In genomic region chr11:40754664-40755107, GRCm38 (mm10) we compare ENCODE assay signal across 8 mouse cellular contexts. TPM values are rescaled to one million over a fixed set of nuclear protein-coding genes. Genes with fewer than 3 reads are reported as not detected.
DNase-seq lines count a peak whose midpoint lies in the region; ATAC-seq and TF ChIP-seq lines count a peak whose summit lies in the region.

No protein-coding gene starts in this region.

- peak overlapping the region; percentile 55 for H3K27ac ChIP-seq in bone marrow, adult 2 months (ENCODE audit: control insufficient read depth, insufficient read depth, low read depth, low read length, poor library complexity)
- peak overlapping the region; percentile 39; the same call in 1 of the 2 replicates for H3K27ac ChIP-seq in hindbrain, embryonic 11.5 days (ENCODE audit: low read depth, low read length)

- H3K36me3 ChIP-seq in hindbrain, embryonic 11.5 days (ENCODE audit: control insufficient read depth, insufficient read depth, low read length): no peaks in the 10 kb centered on the region

- H3K4me3 ChIP-seq in lung, adult 2 months (replicated peaks; ENCODE audit: extremely low read depth, low read depth, low read length): peak overlapping the region; percentile 81
- H3K4me3 ChIP-seq in bone marrow, adult 2 months (replicated peaks; ENCODE audit: control insufficient read depth, low read depth, low read length): peak overlapping the region; percentile 81
- peak overlapping the region; percentile 74 for H3K4me3 ChIP-seq in hindbrain, embryonic 11.5 days (ENCODE audit: low read depth, low read length)

- TF ChIP-seq POLR2A in lung, adult 2 months (IDR thresholded peaks at IDR 0.05; ENCODE audit: borderline replicate concordance, extremely low read depth, low read depth, low read length): no peak
- TF ChIP-seq POLR2A in bone marrow, adult 2 months (IDR thresholded peaks at IDR 0.05; ENCODE audit: borderline replicate concordance, control insufficient read depth, low read depth, low read length): no peak

- peak overlapping the region; percentile 78 for H3K9ac ChIP-seq in hindbrain, embryonic 11.5 days (ENCODE audit: low read depth, low read length)

- DNase-seq in lung, adult 2 months: no peak
- no peak for DNase-seq in lung, postnatal 10 days
- DNase-seq in hindbrain, embryonic 11.5 days (ENCODE audit: low spot score): no peak
- no peak for DNase-seq in yolk sac, embryonic 10.5 days (ENCODE audit: low spot score)
- DNase-seq in gastrocnemius, adult 18-20 months (ENCODE audit: low spot score): no peak
- no peak for DNase-seq in adrenal gland, adult (ENCODE audit: inconsistent age in 2 of 2, low spot score in 1 of 2)

- WGBS in lung, adult 2 months: 1% methylated on average over 19 of the region's 19 CpGs
- WGBS in bone marrow, adult 2 months: under 1% methylated on average over 19 of the region's 19 CpGs
- WGBS in hindbrain, embryonic 11.5 days: 3% methylated on average over 19 of the region's 19 CpGs

- H3K9me3 ChIP-seq in hindbrain, embryonic 11.5 days (ENCODE audit: control insufficient read depth, low read length): no peaks in the 10 kb centered on the region

- H3K4me1 ChIP-seq in lung, adult 2 months (ENCODE audit: control insufficient read depth, insufficient read depth, low read length): no peaks in the 10 kb centered on the region; the same call in 1 of the 2 replicates
- H3K4me1 ChIP-seq in bone marrow, adult 2 months (ENCODE audit: control insufficient read depth, insufficient read depth, low read length): no peaks in the 10 kb centered on the region; the same call in 1 of the 2 replicates
- H3K4me1 ChIP-seq in hindbrain, embryonic 11.5 days (replicated peaks; ENCODE audit: control insufficient read depth, insufficient read depth, low read length): no peaks in the 10 kb centered on the region

- H3K27me3 ChIP-seq in hindbrain, embryonic 11.5 days (ENCODE audit: control insufficient read depth, insufficient read depth, low read length): no peaks in the 10 kb centered on the region

- peak overlapping the region; percentile 67 for H3K4me2 ChIP-seq in hindbrain, embryonic 11.5 days (replicated peaks; ENCODE audit: low read depth, low read length)

- TF ChIP-seq CTCF in lung, adult 2 months (IDR thresholded peaks at IDR 0.05; ENCODE audit: insufficient read depth, low read length): no peak
- TF ChIP-seq CTCF in bone marrow, adult 2 months (IDR thresholded peaks at IDR 0.05; ENCODE audit: control insufficient read depth, insufficient read depth, low read length): no peak

- no peak for ATAC-seq in hindbrain, embryonic 11.5 days (ENCODE audit: low FRiP score)
- peak; percentile 30 for ATAC-seq in megakaryocyte progenitor cell, adult 5-6 weeks (replicated peaks; ENCODE audit: poor library complexity)

RNA-seq across cellular contexts. Expression of gene Ccng1, which starts 0.4 kb away (rescaled TPM):
- 11.5 and 19.8 TPM in 2 replicates for polyA plus RNA-seq in lung, adult 2 months (2012; rRNA removed)
- polyA plus RNA-seq in bone marrow, adult 2 months (2011; ENCODE audit: insufficient read depth, insufficient read length, low replicate concordance, missing spikeins): 8.0 and 29.8 TPM in 2 replicates
- polyA plus RNA-seq in hindbrain, embryonic 11.5 days (2014; fragmentation: Nextera tagmentation; extraction: Ambion mirVana): 48.9 and 51.4 TPM in 2 replicates
- 81.6 and 91.3 TPM in 2 replicates for total RNA-seq in megakaryocyte progenitor cell, adult 5-6 weeks (2015)
- 53.9 and 61.4 TPM in 2 replicates for total RNA-seq in megakaryocyte progenitor cell, adult 5-6 weeks (2017)
- total RNA-seq in gastrocnemius, adult 18-20 months (2021): 100 to 1,000 TPM; 650 to 668 TPM

RNA-seq across cellular contexts. Expression of gene Nudcd2, which starts 21.2 kb away (rescaled TPM):
- 6.7 and 8.4 TPM in 2 replicates for polyA plus RNA-seq in lung, adult 2 months (2012; rRNA removed)
- polyA plus RNA-seq in bone marrow, adult 2 months (2011; ENCODE audit: insufficient read depth, insufficient read length, low replicate concordance, missing spikeins): 24.6 and 38.7 TPM in 2 replicates
- polyA plus RNA-seq in hindbrain, embryonic 11.5 days (2014; fragmentation: Nextera tagmentation; extraction: Ambion mirVana): 184 and 196 TPM in 2 replicates
- 122 and 135 TPM in 2 replicates for total RNA-seq in megakaryocyte progenitor cell, adult 5-6 weeks (2015)
- 201 and 209 TPM in 2 replicates for total RNA-seq in megakaryocyte progenitor cell, adult 5-6 weeks (2017)
- 10 to 100 TPM; 10.1 to 13.4 TPM for total RNA-seq in gastrocnemius, adult 18-20 months (2021)

RNA-seq across cellular contexts. Expression of gene Hmmr, which starts 21.5 kb away (rescaled TPM):
- 0.33 and 0.71 TPM in 2 replicates for polyA plus RNA-seq in lung, adult 2 months (2012; rRNA removed)
- 23.2 and 23.5 TPM in 2 replicates for polyA plus RNA-seq in bone marrow, adult 2 months (2011; ENCODE audit: insufficient read depth, insufficient read length, low replicate concordance, missing spikeins)
- polyA plus RNA-seq in hindbrain, embryonic 11.5 days (2014; fragmentation: Nextera tagmentation; extraction: Ambion mirVana): 55.0 TPM in 2 replicates
- 76.6 and 78.8 TPM in 2 replicates for total RNA-seq in megakaryocyte progenitor cell, adult 5-6 weeks (2015)
- 83.6 and 88.2 TPM in 2 replicates for total RNA-seq in megakaryocyte progenitor cell, adult 5-6 weeks (2017)
- total RNA-seq in gastrocnemius, adult 18-20 months (2021): not detected

RNA-seq across cellular contexts. Expression of gene Mat2b, which starts 59.7 kb away (rescaled TPM):
- polyA plus RNA-seq in lung, adult 2 months (2012; rRNA removed): 32.0 and 38.8 TPM in 2 replicates
- 28.4 and 34.2 TPM in 2 replicates for polyA plus RNA-seq in bone marrow, adult 2 months (2011; ENCODE audit: insufficient read depth, insufficient read length, low replicate concordance, missing spikeins)
- polyA plus RNA-seq in hindbrain, embryonic 11.5 days (2014; fragmentation: Nextera tagmentation; extraction: Ambion mirVana): 105 and 107 TPM in 2 replicates
- total RNA-seq in megakaryocyte progenitor cell, adult 5-6 weeks (2015): 98.1 and 103 TPM in 2 replicates
- total RNA-seq in megakaryocyte progenitor cell, adult 5-6 weeks (2017): 130 and 141 TPM in 2 replicates
- total RNA-seq in gastrocnemius, adult 18-20 months (2021): 10 to 100 TPM; 55.7 to 57.3 TPM

Comparison
In these comparisons a context has a peak if more than half of its experiments do, and no peak if none do; other contexts are left out.
1. RNA of gene Hmmr, which starts 21.5 kb away (polyA plus RNA-seq): 55.0 TPM in hindbrain, embryonic 11.5 days and 23.2 to 23.5 TPM in bone marrow, adult 2 months; 0.33 to 0.71 TPM in lung, adult 2 months; every median in the first group is over 10 times any median in the second.
2. Peak in every context shown above with its lines, with median percentiles within 50 percentile points of each other: H3K4me3 ChIP-seq.